Mouse (Mus musculus) midbrain, postnatal 0 days (tissue): Measurements from ENCODE around the gene March7. TPM values are rescaled to one million over a fixed set of nuclear protein-coding genes. Genes with fewer than 3 reads are reported as not detected.

Experiments
- ATAC-seq: fragments of 200-750 bp; cut with Nextera tagmentation; 2 replicates; pipeline ENCODE4 v1.8.0; 2017; ENCODE audit warnings: moderate number of reproducible peaks, mild to moderate bottlenecking, moderate TSS enrichment, moderate library complexity; ENCODE audit not compliant: low FRiP score
- DNase-seq: peaks from one replicate; pipeline ENCODE4 v3.0.0-alpha.2; 2015; ENCODE audit warnings: low spot score
- H3K27ac ChIP-seq: fragments of 300-500 bp; sonication (generic); 2 replicates; pipeline ENCODE4 v1.5.1; 2014; ENCODE audit warnings: low read depth, mild to moderate bottlenecking, low read length, mixed read lengths
- H3K27me3 ChIP-seq: fragments of 300-500 bp; sonication (generic); 2 replicates; pipeline ENCODE4 v1.6.1; 2014; ENCODE audit warnings: low read length, control low read depth, mixed read lengths; ENCODE audit not compliant: insufficient read depth
- H3K36me3 ChIP-seq: fragments of 300-500 bp; sonication (generic); 2 replicates; pipeline ENCODE4 v1.6.1; 2014; ENCODE audit warnings: low read length, control low read depth, mixed read lengths; ENCODE audit not compliant: insufficient read depth
- H3K4me1 ChIP-seq: fragments of 300-500 bp; sonication (generic); 2 replicates; pipeline ENCODE4 v1.6.1; 2014; ENCODE audit warnings: mild to moderate bottlenecking, control low read depth, antibody characterized with exemption, low read length, mixed read lengths; ENCODE audit not compliant: insufficient read depth
- H3K4me2 ChIP-seq: fragments of 300-500 bp; sonication (generic); 2 replicates; pipeline ENCODE4 v1.6.1; 2014; ENCODE audit warnings: low read depth, mild to moderate bottlenecking, low read length, mixed read lengths; ENCODE audit not compliant: poor library complexity, severe bottlenecking
- H3K4me3 ChIP-seq: fragments of 300-500 bp; sonication (generic); 2 replicates; pipeline ENCODE4 v1.5.1; 2014; ENCODE audit warnings: low read depth, mild to moderate bottlenecking, low read length, moderate library complexity
- H3K9ac ChIP-seq: fragments of 300-500 bp; sonication (generic); replicated peaks from 2 replicates; pipeline ENCODE4 v1.6.1; 2014; ENCODE audit warnings: mild to moderate bottlenecking, low read length, moderate library complexity, mixed read lengths; ENCODE audit not compliant: poor library complexity, severe bottlenecking
- H3K9me3 ChIP-seq: fragments of 300-500 bp; sonication (generic); 2 replicates; pipeline ENCODE4 v1.6.1; 2016; ENCODE audit warnings: low read length, control low read depth
- CTCF ChIP-seq: IDR thresholded peaks from 2 replicates; pipeline ENCODE4 v1.5.1; 2016; ENCODE audit warnings: antibody characterized with exemption, mild to moderate bottlenecking
- WGBS: fragments of 180-500 bp; shearing (Covaris S2); extraction: QIAGEN DNeasy Blood & Tissue Kit; methylation state at CpG from one replicate; pipeline ENCODE4 v1.1.7; 2014; 5-methylcytosine and 5-hydroxymethylcytosine counted together
- polyA plus RNA-seq: library from polyadenylated mRNA; unstranded; fragments of >200 nt; fragmentation: Nextera tagmentation; extraction: Ambion mirVana; gene quantifications from 2 replicates; pipeline ENCODE4 v1.2.1, GENCODE M21; 2015
- total RNA-seq: library from RNA; depleted of rRNA; stranded (reverse); fragments of >200 nt; gene quantifications from 2 replicates; pipeline ENCODE4 v1.2.3, GENCODE M21; 2014; rRNA removed

Gene March7
- total and polyA plus RNA-seq, 2 experiments from 2014 or later: 67.1 to 76.2 TPM

DNA sequence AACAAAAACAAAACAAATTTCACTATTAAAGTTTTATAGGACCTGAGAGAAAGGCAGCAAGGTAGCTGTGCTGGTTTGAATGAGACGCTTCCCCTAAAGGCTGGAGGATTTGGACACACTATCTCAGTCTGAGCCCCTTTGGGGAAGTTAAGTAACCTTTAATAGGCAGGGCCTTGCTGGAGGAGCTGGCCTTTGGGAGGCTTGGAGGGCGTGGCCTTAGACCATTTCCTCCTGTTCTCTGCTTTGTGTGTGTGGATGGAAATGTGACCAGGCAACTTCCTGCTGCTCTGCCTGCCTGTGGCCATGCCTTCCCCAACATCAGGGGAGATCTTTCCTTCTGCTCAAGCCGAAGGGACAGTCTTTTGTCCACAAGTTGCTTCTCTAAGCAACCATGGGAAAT lies 88.6 kb downstream of the March7 start:
- H3K9me3 ChIP-seq: no peaks in the 10 kb centered on the region
- H3K27ac ChIP-seq: no peak overlapping the region
- ATAC-seq: no peak
- no peaks in the 10 kb centered on the region for H3K36me3 ChIP-seq
- H3K27me3 ChIP-seq: no peaks in the 10 kb centered on the region
- no peak overlapping the region for H3K4me2 ChIP-seq
- no peak overlapping the region for H3K9ac ChIP-seq
- DNase-seq: no peak
- no peak overlapping the region for H3K4me3 ChIP-seq
- no peak for TF ChIP-seq CTCF
- no peaks in the 10 kb centered on the region for H3K4me1 ChIP-seq
- 78% methylated on average over 3 of the region's 3 CpGs for WGBS

DNA sequence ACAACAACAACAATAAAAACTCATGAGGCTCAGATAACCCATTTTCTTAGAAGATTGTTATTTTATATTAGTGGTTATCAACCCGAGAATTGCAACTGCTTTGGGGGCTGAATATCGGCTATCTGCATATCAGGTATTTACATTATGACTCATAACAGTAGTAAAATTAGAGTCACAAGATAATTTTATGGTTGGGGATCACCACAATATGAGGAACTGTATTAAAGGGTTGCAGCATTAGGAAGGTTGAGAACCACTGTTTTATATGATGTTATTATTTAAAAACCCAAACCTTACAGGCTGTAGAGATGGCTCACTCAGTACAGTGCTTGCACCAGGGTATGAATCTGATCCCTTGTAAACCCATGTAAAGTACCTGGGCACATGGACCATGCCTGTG lies 89.6 kb downstream of the March7 start:
- DNase-seq (no peak), ATAC-seq (no peak)
- H3K4me1 ChIP-seq: no peaks in the 10 kb centered on the region
- WGBS: 94% methylated on average over 2 of the region's 2 CpGs
- TF ChIP-seq CTCF: no peak
- H3K27me3 ChIP-seq: no peaks in the 10 kb centered on the region
- no peaks in the 10 kb centered on the region for H3K36me3 ChIP-seq
- no peak overlapping the region for H3K9ac ChIP-seq
- H3K4me3 ChIP-seq: no peak overlapping the region
- no peaks in the 10 kb centered on the region for H3K9me3 ChIP-seq
- no peak overlapping the region for H3K4me2 ChIP-seq
- H3K27ac ChIP-seq: no peak overlapping the region

Other genes with a start within 250 kb of the March7 start
- gene Baz2b, start within 50 bp of the March7 start, total RNA-seq: 89.3 and 99.9 TPM in 2 replicates
- gene Baz2b, start within 50 bp of the March7 start, polyA plus RNA-seq: 59.0 and 72.3 TPM in 2 replicates
- gene Cd302, start 74.6 kb downstream of the March7 start, total RNA-seq: 3.6 and 6.1 TPM in 2 replicates
- gene Cd302, start 74.6 kb downstream of the March7 start, polyA plus RNA-seq: 16.8 and 17.4 TPM in 2 replicates
- 2.9 and 4.8 TPM in 2 replicates for gene Ly75, start 173.4 kb downstream of the March7 start, total RNA-seq
- 1.2 and 1.5 TPM in 2 replicates for gene Ly75, start 173.4 kb downstream of the March7 start, polyA plus RNA-seq